Mouse (Mus musculus) left cerebral cortex, postnatal 25 days (tissue): ENCODE data around the gene Psmc3ip. TPM values are rescaled to one million over a fixed set of nuclear protein-coding genes. Genes with fewer than 3 reads are reported as not detected.

ENCODE experiments used
- DNase-seq, 2 experiments: peaks; one replicate each; pipeline ENCODE4 v3.0.0; 2022; ENCODE audit warnings: low spot score in 2 of 2, mixed read lengths in 1 of 2
- intact Hi-C: fragments of 180-260 bp; cut with DNase I; formaldehyde crosslinking; loops from one replicate; pipeline ENCODE4 v1.15.1; 2025
- total RNA-seq, 2 experiments: library from RNA; stranded (reverse); gene quantifications; 2 replicates each; pipeline ENCODE4 v1.2.3; 2021

Gene Psmc3ip
- total RNA-seq, 2 experiments from 2014 or later = 3.6 to 3.9 TPM

GRCm38 (mm10) chr11:101083083-101083697 lies 12.0 kb downstream of the Psmc3ip start:
- no peak for DNase-seq
- intact Hi-C loops = loop anchor here (2.0 kb wide), 1 partner anchor 94 kb away; no protein-coding TSS in a partner anchor

- DNase-seq = peak; percentile 91 to 96
- intact Hi-C loops = loop anchor here (2.0 kb wide), 1 partner anchor 94 kb away; no protein-coding TSS in a partner anchor
Observed at GRCm38 (mm10) chr11:101082208-101083082, 12.8 kb downstream of the Psmc3ip start, which contains the start of gene Coasy. Coasy (plus strand) TSS chr11:101082565.

- DNase-seq = no peak
- intact Hi-C loops = loop anchor here (2.0 kb wide), 1 partner anchor 95 kb away; no protein-coding TSS in a partner anchor
Observed at GRCm38 (mm10) chr11:101081659-101082058, 13.6 kb downstream of the Psmc3ip start.

GRCm38 (mm10) chr11:101080421-101080820 lies 14.8 kb downstream of the Psmc3ip start:
- intact Hi-C loops = no loop called here
- no peak for DNase-seq

GRCm38 (mm10) chr11:101079746-101080145 lies 15.5 kb downstream of the Psmc3ip start:
- intact Hi-C loops = no loop called here
- no peak for DNase-seq

DNA sequence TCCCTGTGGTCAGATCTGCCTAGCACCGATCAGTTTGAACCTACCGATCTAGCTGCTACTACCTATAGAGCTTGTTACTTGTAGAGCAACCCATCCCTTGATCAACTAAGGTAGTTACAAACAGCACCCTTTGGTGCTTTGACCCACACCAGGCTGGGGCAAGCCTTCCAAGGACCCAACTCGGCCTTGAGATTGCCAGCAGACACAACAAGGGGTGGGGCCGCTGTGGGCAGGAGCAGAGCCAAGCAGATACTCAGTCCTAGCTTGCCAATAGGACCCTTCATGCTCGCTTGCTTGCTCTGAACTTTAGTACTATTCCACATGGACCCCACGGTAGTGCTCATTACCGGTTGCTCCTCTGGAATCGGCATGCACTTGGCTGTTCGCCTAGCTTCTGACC lies 17.1 kb downstream of the Psmc3ip start, which contains the start of gene Hsd17b1:
Gene Hsd17b1 (plus strand): TSS at position 291 of the 400 bp plus-strand sequence.
- no peak for DNase-seq
- intact Hi-C loops = no loop called here

- intact Hi-C loops = no loop called here
- no peak for DNase-seq
Observed at GRCm38 (mm10) chr11:101071810-101072428, 23.3 kb downstream of the Psmc3ip start.

DNA sequence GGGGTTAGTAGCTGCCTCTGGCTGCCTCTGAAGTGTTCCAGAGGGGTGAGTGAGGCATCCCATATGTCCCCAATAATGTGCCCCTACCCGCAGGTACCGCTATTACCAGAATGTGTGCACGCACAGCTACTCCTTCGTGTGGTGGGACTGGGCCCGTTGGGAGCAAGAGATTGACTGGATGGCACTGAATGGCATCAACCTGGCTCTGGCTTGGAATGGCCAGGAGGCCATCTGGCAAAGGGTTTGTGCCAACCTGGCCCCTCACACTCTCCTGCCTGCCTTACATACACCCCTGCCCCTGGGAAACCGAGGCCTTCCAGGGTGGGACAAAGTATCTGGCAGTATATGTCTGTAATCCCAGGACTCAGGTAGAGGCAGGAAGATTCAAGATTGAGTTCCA lies 24.2 kb downstream of the Psmc3ip start:
- no peak for DNase-seq
- intact Hi-C loops = no loop called here

DNA sequence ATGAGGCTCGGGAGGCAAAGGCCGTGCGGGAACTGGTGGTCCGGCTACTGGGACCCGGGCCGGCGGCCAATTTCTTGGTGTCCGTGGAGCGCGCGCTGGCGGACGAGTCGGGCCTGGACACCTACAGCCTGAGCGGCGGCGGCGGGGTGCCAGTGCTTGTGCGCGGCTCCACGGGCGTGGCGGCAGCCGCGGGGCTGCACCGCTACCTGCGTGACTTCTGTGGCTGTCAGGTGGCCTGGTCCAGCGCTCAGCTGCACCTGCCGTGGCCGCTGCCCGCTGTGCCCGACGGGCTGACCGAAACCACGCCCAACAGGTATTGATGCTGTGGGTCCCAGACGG lies 25.1 kb downstream of the Psmc3ip start:
- intact Hi-C loops = no loop called here
- DNase-seq = no peak

GRCm38 (mm10) chr11:101069391-101070188 lies 25.6 kb downstream of the Psmc3ip start, which contains the start of gene Naglu:
Naglu (plus strand) TSS chr11:101070012.
- peak; percentile 97 for DNase-seq
- intact Hi-C loops = no loop called here

DNA sequence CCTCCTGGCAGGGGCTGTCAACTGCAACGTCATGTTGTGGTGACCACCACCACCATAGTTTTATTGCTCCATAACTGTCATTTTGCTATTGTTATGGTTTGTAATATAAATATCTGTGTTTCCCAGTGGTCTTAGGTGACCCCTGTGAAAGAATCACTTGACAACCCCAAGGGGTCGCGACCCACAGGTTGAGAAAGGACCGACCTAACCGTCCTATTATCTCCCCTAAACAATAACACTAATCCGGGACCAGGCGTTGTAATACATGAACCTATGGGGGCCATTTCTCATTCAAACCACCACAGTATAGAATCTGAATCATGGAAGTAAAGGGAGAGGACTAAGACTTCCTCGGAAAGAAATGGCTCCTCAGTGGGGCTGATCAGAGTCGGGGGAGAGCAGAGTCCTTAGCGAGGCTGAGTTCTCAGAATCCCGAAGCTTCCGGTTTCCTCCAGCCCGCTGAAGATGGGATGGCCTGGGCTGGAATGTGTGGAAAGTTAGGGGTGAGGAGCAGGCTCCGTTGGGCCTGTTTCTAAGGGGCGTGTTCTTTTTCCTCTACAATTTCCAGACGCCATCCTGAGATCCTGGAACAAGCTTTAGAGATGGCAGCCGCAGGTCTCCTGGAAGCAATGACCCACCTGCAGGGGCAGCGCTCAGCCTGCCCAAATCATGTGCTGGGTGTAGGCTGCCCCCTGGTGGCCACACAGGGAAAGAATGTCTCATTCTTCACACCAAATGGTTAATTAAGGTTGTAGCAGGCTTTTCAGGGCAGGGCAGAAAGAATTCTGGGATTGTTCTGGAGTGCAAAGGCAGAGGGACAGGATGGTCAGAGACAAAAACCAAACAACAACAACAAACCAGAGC lies 28.5 kb downstream of the Psmc3ip start:
- intact Hi-C loops = loop anchor here (2.0 kb wide), 1 partner anchor 84 kb away; no protein-coding TSS in a partner anchor
- DNase-seq = peak; percentile 82 to 83

GRCm38 (mm10) chr11:101065002-101065401 lies 30.2 kb downstream of the Psmc3ip start:
- no peak for DNase-seq
- intact Hi-C loops = loop anchor here (2.0 kb wide), 1 partner anchor 172 kb away; no protein-coding TSS in a partner anchor

GRCm38 (mm10) chr11:101064462-101064861 lies 30.8 kb downstream of the Psmc3ip start:
- no peak for DNase-seq
- intact Hi-C loops = loop anchor here (2.0 kb wide), 1 partner anchor 172 kb away; no protein-coding TSS in a partner anchor

GRCm38 (mm10) chr11:101063676-101064327 lies 31.4 kb downstream of the Psmc3ip start:
- DNase-seq = peak in 1 of 2 experiments; percentile 70
- intact Hi-C loops = loop anchor here (2.0 kb wide), 1 partner anchor 171 kb away; no protein-coding TSS in a partner anchor

- intact Hi-C loops = no loop called here
- no peak for DNase-seq
Observed at GRCm38 (mm10) chr11:101062971-101063675, 32.1 kb downstream of the Psmc3ip start.

GRCm38 (mm10) chr11:101062165-101062884 lies 32.9 kb downstream of the Psmc3ip start:
- intact Hi-C loops = no loop called here
- DNase-seq = peak in 1 of 2 experiments; percentile 72
